Mouse (Mus musculus): ENCODE results near the gene Samm50. TPM values are rescaled to one million over a fixed set of nuclear protein-coding genes. Genes with fewer than 3 reads are reported as not detected.

Samm50 gene
- total RNA-seq, 2 experiments from 2014 or later, result 103 to 105 TPM

Small RNAs within 50 kb of the gene (microRNA-seq; reads per million reads assigned to microRNA genes)
- 0.25 to 0.59 reads per million in 2 experiments for gene Mir6392

Other genes starting within 250 kb of the Samm50 start
- 1 to 10 TPM; 6.3 to 7.6 TPM for gene Efcab6, start 126.9 kb upstream of the Samm50 start, total RNA-seq (2021)
- 100 to 1,000 TPM; 350 to 353 TPM for gene Sult4a1, start 86.5 kb upstream of the Samm50 start, total RNA-seq (2021)
- gene Pnpla5, start 69.1 kb upstream of the Samm50 start, total RNA-seq (2021), result not detected
- gene Pnpla3, start 24.4 kb upstream of the Samm50 start, total RNA-seq (2021), result 1 to 10 TPM; 6.4 to 7.4 TPM
- 10 to 100 TPM; 28.8 to 29.5 TPM for gene Parvb, start 39.8 kb downstream of the Samm50 start, total RNA-seq (2021)
- 10 to 100 TPM; 23.9 TPM for gene Parvg, start 131.8 kb downstream of the Samm50 start, total RNA-seq (2021)